Mouse (Mus musculus): ENCODE measurements at regions not wholly inside any gene's neighbourhood (a gene's known extent, or its start where the extent isn't known, plus 50 kb on each side); places are given as distances from the start of the nearest gene placed in this dataset.

GRCm38 (mm10) chr4:124257006-124257405 is 339.2 kb upstream of the 4930535I16Rik start:
- no peak for TF ChIP-seq EP300 (IDR thresholded peaks at IDR 0.05; ENCODE audit: insufficient read depth, low read depth, low read length)
- no peak for TF ChIP-seq POLR2A (IDR thresholded peaks at IDR 0.05; ENCODE audit: insufficient read depth, low read length)
- TF ChIP-seq CTCF (IDR thresholded peaks at IDR 0.05; ENCODE audit: low read depth, low read length), result no peak
- H3K4me1 ChIP-seq (ENCODE audit: control insufficient read depth, insufficient read depth, low read length), result no peaks in the 10 kb centered on the region
- no peak overlapping the region for H3K9ac ChIP-seq (ENCODE audit: low read depth, poor library complexity, severe bottlenecking)
- H3K27me3 ChIP-seq (ENCODE audit: control insufficient read depth, insufficient read depth, low read length, poor library complexity, severe bottlenecking), result no peaks in the 10 kb centered on the region
- H3K36me3 ChIP-seq (ENCODE audit: control insufficient read depth, insufficient read depth, low read length, poor library complexity, severe bottlenecking), result no peaks in the 10 kb centered on the region
- H3K4me3 ChIP-seq (ENCODE audit: low read depth, low read length), result no peak overlapping the region
- H3K27ac ChIP-seq (ENCODE audit: insufficient read depth, low read length), result no peak overlapping the region
- no peaks in the 10 kb centered on the region for H3K9me3 ChIP-seq (replicated peaks; ENCODE audit: control insufficient read depth, insufficient read depth, low read length, poor library complexity, severe bottlenecking)

- no peaks in the 10 kb centered on the region for H3K36me3 ChIP-seq (ENCODE audit: control insufficient read depth, insufficient read depth, low read length, poor library complexity, severe bottlenecking)
- TF ChIP-seq CTCF (IDR thresholded peaks at IDR 0.05; ENCODE audit: low read depth, low read length), result no peak
- TF ChIP-seq POLR2A (IDR thresholded peaks at IDR 0.05; ENCODE audit: insufficient read depth, low read length), result no peak
- TF ChIP-seq EP300 (IDR thresholded peaks at IDR 0.05; ENCODE audit: insufficient read depth, low read depth, low read length), result no peak
These were observed 338.7 kb upstream of the 4930535I16Rik start for GRCm38 (mm10) chr4:124256515-124256914.

GRCm38 (mm10) chr4:124255183-124255543 is 337.3 kb upstream of the 4930535I16Rik start:
- TF ChIP-seq CTCF (IDR thresholded peaks at IDR 0.05; ENCODE audit: low read depth, low read length), result no peak
- TF ChIP-seq POLR2A (IDR thresholded peaks at IDR 0.05; ENCODE audit: insufficient read depth, low read length), result no peak
- TF ChIP-seq EP300 (IDR thresholded peaks at IDR 0.05; ENCODE audit: insufficient read depth, low read depth, low read length), result no peak
- H3K4me3 ChIP-seq (ENCODE audit: low read depth, low read length), result no peak overlapping the region
- H3K9ac ChIP-seq (ENCODE audit: low read depth, poor library complexity, severe bottlenecking), result no peak overlapping the region
- no peaks in the 10 kb centered on the region for H3K27me3 ChIP-seq (ENCODE audit: control insufficient read depth, insufficient read depth, low read length, poor library complexity, severe bottlenecking)
- H3K9me3 ChIP-seq (replicated peaks; ENCODE audit: control insufficient read depth, insufficient read depth, low read length, poor library complexity, severe bottlenecking), result no peaks in the 10 kb centered on the region
- H3K36me3 ChIP-seq (ENCODE audit: control insufficient read depth, insufficient read depth, low read length, poor library complexity, severe bottlenecking), result no peaks in the 10 kb centered on the region
- no peaks in the 10 kb centered on the region for H3K4me1 ChIP-seq (ENCODE audit: control insufficient read depth, insufficient read depth, low read length)
- H3K27ac ChIP-seq (ENCODE audit: insufficient read depth, low read length), result no peak overlapping the region

More at GRCm38 (mm10) chr4:124256515-124256914, 338.7 kb upstream of the 4930535I16Rik start:
- no peak overlapping the region for H3K27ac ChIP-seq (ENCODE audit: insufficient read depth, low read length)
- no peaks in the 10 kb centered on the region for H3K4me1 ChIP-seq (ENCODE audit: control insufficient read depth, insufficient read depth, low read length)
- H3K27me3 ChIP-seq (ENCODE audit: control insufficient read depth, insufficient read depth, low read length, poor library complexity, severe bottlenecking), result no peaks in the 10 kb centered on the region
- no peak overlapping the region for H3K9ac ChIP-seq (ENCODE audit: low read depth, poor library complexity, severe bottlenecking)
- H3K4me3 ChIP-seq (ENCODE audit: low read depth, low read length), result no peak overlapping the region
- no peaks in the 10 kb centered on the region for H3K9me3 ChIP-seq (replicated peaks; ENCODE audit: control insufficient read depth, insufficient read depth, low read length, poor library complexity, severe bottlenecking)

- no peaks in the 10 kb centered on the region for H3K36me3 ChIP-seq (ENCODE audit: control insufficient read depth, insufficient read depth, low read length, poor library complexity, severe bottlenecking)
- TF ChIP-seq EP300 (IDR thresholded peaks at IDR 0.05; ENCODE audit: insufficient read depth, low read depth, low read length), result no peak
- TF ChIP-seq CTCF (IDR thresholded peaks at IDR 0.05; ENCODE audit: low read depth, low read length), result no peak
- TF ChIP-seq POLR2A (IDR thresholded peaks at IDR 0.05; ENCODE audit: insufficient read depth, low read length), result no peak
- H3K27ac ChIP-seq (ENCODE audit: insufficient read depth, low read length), result no peak overlapping the region
- no peaks in the 10 kb centered on the region for H3K9me3 ChIP-seq (replicated peaks; ENCODE audit: control insufficient read depth, insufficient read depth, low read length, poor library complexity, severe bottlenecking)
- H3K4me1 ChIP-seq (ENCODE audit: control insufficient read depth, insufficient read depth, low read length), result no peaks in the 10 kb centered on the region
- no peaks in the 10 kb centered on the region for H3K27me3 ChIP-seq (ENCODE audit: control insufficient read depth, insufficient read depth, low read length, poor library complexity, severe bottlenecking)
- no peak overlapping the region for H3K4me3 ChIP-seq (ENCODE audit: low read depth, low read length)
- H3K9ac ChIP-seq (ENCODE audit: low read depth, poor library complexity, severe bottlenecking), result no peak overlapping the region
These were observed 336.8 kb upstream of the 4930535I16Rik start for GRCm38 (mm10) chr4:124254446-124255182.

- no peak overlapping the region for H3K4me3 ChIP-seq (ENCODE audit: low read depth, low read length)
- H3K27ac ChIP-seq (ENCODE audit: insufficient read depth, low read length), result no peak overlapping the region
- H3K4me1 ChIP-seq (ENCODE audit: control insufficient read depth, insufficient read depth, low read length), result no peaks in the 10 kb centered on the region
- H3K36me3 ChIP-seq (ENCODE audit: control insufficient read depth, insufficient read depth, low read length, poor library complexity, severe bottlenecking), result no peaks in the 10 kb centered on the region
- no peak overlapping the region for H3K9ac ChIP-seq (ENCODE audit: low read depth, poor library complexity, severe bottlenecking)
- TF ChIP-seq POLR2A (IDR thresholded peaks at IDR 0.05; ENCODE audit: insufficient read depth, low read length) (no peak), EP300 (IDR thresholded peaks at IDR 0.05; ENCODE audit: insufficient read depth, low read depth, low read length) (no peak), CTCF (IDR thresholded peaks at IDR 0.05; ENCODE audit: low read depth, low read length) (no peak)
- no peaks in the 10 kb centered on the region for H3K27me3 ChIP-seq (ENCODE audit: control insufficient read depth, insufficient read depth, low read length, poor library complexity, severe bottlenecking)
- no peaks in the 10 kb centered on the region for H3K9me3 ChIP-seq (replicated peaks; ENCODE audit: control insufficient read depth, insufficient read depth, low read length, poor library complexity, severe bottlenecking)
These were observed 323.8 kb upstream of the 4930535I16Rik start for GRCm38 (mm10) chr4:124241600-124241999.

- H3K4me1 ChIP-seq (ENCODE audit: control insufficient read depth, insufficient read depth, low read length), result no peaks in the 10 kb centered on the region
- no peak overlapping the region for H3K9ac ChIP-seq (ENCODE audit: low read depth, poor library complexity, severe bottlenecking)
- no peak overlapping the region for H3K27ac ChIP-seq (ENCODE audit: insufficient read depth, low read length)
- TF ChIP-seq POLR2A (IDR thresholded peaks at IDR 0.05; ENCODE audit: insufficient read depth, low read length) (no peak), EP300 (IDR thresholded peaks at IDR 0.05; ENCODE audit: insufficient read depth, low read depth, low read length) (no peak), CTCF (IDR thresholded peaks at IDR 0.05; ENCODE audit: low read depth, low read length) (no peak)
- H3K36me3 ChIP-seq (ENCODE audit: control insufficient read depth, insufficient read depth, low read length, poor library complexity, severe bottlenecking), result no peaks in the 10 kb centered on the region
- no peak overlapping the region for H3K4me3 ChIP-seq (ENCODE audit: low read depth, low read length)
- H3K27me3 ChIP-seq (ENCODE audit: control insufficient read depth, insufficient read depth, low read length, poor library complexity, severe bottlenecking), result no peaks in the 10 kb centered on the region
- no peaks in the 10 kb centered on the region for H3K9me3 ChIP-seq (replicated peaks; ENCODE audit: control insufficient read depth, insufficient read depth, low read length, poor library complexity, severe bottlenecking)
These were observed 318.7 kb upstream of the 4930535I16Rik start for GRCm38 (mm10) chr4:124236476-124236875.

Measured in ES-Bruce4 (cell line).